Mouse (Mus musculus) MEL (cell line): ENCODE results near the gene Mcf2l. TPM values are rescaled to one million over a fixed set of nuclear protein-coding genes. Genes with fewer than 3 reads are reported as not detected.
A peak's percentile ranks its signal among the peaks of the same experiment; 100 is the strongest.

Experiments
- DNase-seq: peaks from one replicate; pipeline ENCODE4 v3.0.0; 2011; ENCODE audit warnings: low read depth, low spot score
- H3K27ac ChIP-seq: 2 replicates; pipeline ENCODE4 v1.5.1; 2012; ENCODE audit warnings: low read depth, mild to moderate bottlenecking, control low read depth, low read length, moderate library complexity; ENCODE audit not compliant: control insufficient read depth
- H3K27me3 ChIP-seq, 2 experiments: fragments of 150-350 bp in 1 of 2; sonication (generic) in 1 of 2; 2 replicates each; pipeline ENCODE4 v1.6.1; 2012; ENCODE audit warnings: low read length in 2 of 2, mild to moderate bottlenecking in 2 of 2, improper control_type of control experiment in 1 of 2, moderate library complexity in 1 of 2; ENCODE audit not compliant: insufficient read depth in 2 of 2, control insufficient read depth in 1 of 2
- H3K36me3 ChIP-seq, 2 experiments: 2 replicates each; pipeline ENCODE4 v1.6.1; 2012 to 2014; ENCODE audit warnings: low read length in 2 of 2, improper control_type of control experiment in 1 of 2, inconsistent platforms in 1 of 2, mild to moderate bottlenecking in 1 of 2; ENCODE audit not compliant: insufficient read depth in 2 of 2, control insufficient read depth in 1 of 2
- H3K4me1 ChIP-seq, 2 experiments: fragments of 150-350 bp in 1 of 2; sonication (generic) in 1 of 2; 2 replicates each; pipeline ENCODE4 v1.6.1; 2012; ENCODE audit warnings: low read length in 2 of 2, improper control_type of control experiment in 1 of 2, mild to moderate bottlenecking in 1 of 2; ENCODE audit not compliant: insufficient read depth in 2 of 2, control insufficient read depth in 1 of 2
- H3K4me3 ChIP-seq, 2 experiments: fragments of 150-350 bp in 1 of 2; sonication (generic) in 1 of 2; 2 replicates each; pipeline ENCODE4 v1.5.1; 2012; ENCODE audit warnings: low read depth in 2 of 2, low read length in 2 of 2, mild to moderate bottlenecking in 2 of 2, moderate library complexity in 2 of 2, control low read depth in 1 of 2, improper control_type of control experiment in 1 of 2; ENCODE audit not compliant: control insufficient read depth in 1 of 2, insufficient read depth in 1 of 2
- H3K79me2 ChIP-seq: 2 replicates; pipeline ENCODE4 v1.6.1; 2012; ENCODE audit warnings: mild to moderate bottlenecking, low read length, moderate library complexity; ENCODE audit not compliant: control insufficient read depth, poor library complexity, insufficient read depth
- H3K9ac ChIP-seq: 2 replicates; pipeline ENCODE4 v1.6.1; 2012; ENCODE audit warnings: low read depth, mild to moderate bottlenecking, control low read depth, low read length, moderate library complexity; ENCODE audit not compliant: control insufficient read depth, poor library complexity, severe bottlenecking
- H3K9me3 ChIP-seq: fragments of 150-350 bp; sonication (generic); replicated peaks from 2 replicates; pipeline ENCODE4 v1.6.1; 2012; ENCODE audit warnings: mild to moderate bottlenecking, low read length, improper control_type of control experiment, moderate library complexity; ENCODE audit not compliant: insufficient read depth
- CHD1 ChIP-seq: IDR thresholded peaks from 2 replicates; pipeline ENCODE4 v1.6.1; 2012; ENCODE audit warnings: low read depth, mild to moderate bottlenecking, inconsistent platforms, low read length, improper control_type of control experiment
- CTCF ChIP-seq, 3 experiments: IDR thresholded peaks in 2 of 3; conservative IDR thresholded peaks in 1 of 3; 2 replicates each; pipeline ENCODE4 v1.5.1; 2011 to 2012; ENCODE audit warnings: low read length in 3 of 3, low read depth in 2 of 3, mild to moderate bottlenecking in 2 of 3, improper control_type of control experiment in 1 of 3, inconsistent platforms in 1 of 3, mixed read lengths in 1 of 3, moderate library complexity in 1 of 3; ENCODE audit not compliant: control insufficient read depth in 1 of 3, insufficient read depth in 1 of 3, poor library complexity in 1 of 3, severe bottlenecking in 1 of 3
- HCFC1 ChIP-seq: IDR thresholded peaks from 2 replicates; pipeline ENCODE4 v1.6.1; 2012; ENCODE audit warnings: low read depth, mild to moderate bottlenecking, inconsistent platforms, low read length, improper control_type of control experiment, moderate library complexity
- JUND ChIP-seq: IDR thresholded peaks from 2 replicates; pipeline ENCODE4 v1.6.1; 2011; ENCODE audit warnings: low read depth, mild to moderate bottlenecking, improper control_type of control experiment, low read length
- MXI1 ChIP-seq: IDR thresholded peaks from 2 replicates; pipeline ENCODE4 v1.6.1; 2011; ENCODE audit warnings: mild to moderate bottlenecking, low read depth, low read length, improper control_type of control experiment
- NELFE ChIP-seq: IDR thresholded peaks from 2 replicates; pipeline ENCODE4 v1.6.1; 2011; ENCODE audit warnings: low read depth, low read length, improper control_type of control experiment
- NRF1 ChIP-seq: IDR thresholded peaks from 2 replicates; pipeline ENCODE4 v1.6.1; 2014; ENCODE audit warnings: low read depth, mild to moderate bottlenecking, inconsistent platforms, low read length, improper control_type of control experiment, moderate library complexity; ENCODE audit not compliant: poor library complexity, insufficient read depth, severe bottlenecking
- POLR2AphosphoS2 ChIP-seq: IDR thresholded peaks from 2 replicates; pipeline ENCODE4 v1.6.1; 2011; ENCODE audit warnings: low read length, improper control_type of control experiment
- RAD21 ChIP-seq: IDR thresholded peaks from 2 replicates; pipeline ENCODE4 v1.6.1; 2011; ENCODE audit warnings: mild to moderate bottlenecking, low read depth, low read length, improper control_type of control experiment
- RCOR1 ChIP-seq: IDR thresholded peaks from 2 replicates; pipeline ENCODE4 v1.6.1; 2012; ENCODE audit warnings: low read depth, mild to moderate bottlenecking, inconsistent platforms, low read length, improper control_type of control experiment
- TCF12 ChIP-seq: IDR thresholded peaks from 2 replicates; pipeline ENCODE4 v1.6.1; 2014; ENCODE audit warnings: low read depth, mild to moderate bottlenecking, inconsistent platforms, low read length, improper control_type of control experiment, moderate library complexity
- UBTF ChIP-seq: IDR thresholded peaks from 2 replicates; pipeline ENCODE4 v1.6.1; 2012; ENCODE audit warnings: low read depth, mild to moderate bottlenecking, inconsistent platforms, low read length, improper control_type of control experiment, moderate library complexity, borderline replicate concordance; ENCODE audit not compliant: insufficient read depth
- USF1 ChIP-seq: IDR thresholded peaks from 2 replicates; pipeline ENCODE4 v1.6.1; 2014; ENCODE audit warnings: low read depth, mild to moderate bottlenecking, inconsistent platforms, low read length, improper control_type of control experiment, moderate library complexity
- ZNF384 ChIP-seq: IDR thresholded peaks from 2 replicates; pipeline ENCODE4 v1.6.1; 2012; ENCODE audit warnings: low read depth, mild to moderate bottlenecking, inconsistent platforms, low read length, improper control_type of control experiment
- polyA plus RNA-seq, 2 experiments: library from polyadenylated mRNA; stranded (reverse) in 1 of 2; unstranded in 1 of 2; fragments of >175 nt in 1 of 2; fragments of >200 nt in 1 of 2; gene quantifications; 2 replicates each; pipeline versions ENCODE4 v1.2.1 to v1.2.4; 2012; ENCODE audit warnings: low replicate concordance in 2 of 2, low read depth in 1 of 2; ENCODE audit not compliant: insufficient read length in 2 of 2, insufficient read depth in 1 of 2, missing spikeins in 1 of 2
- total RNA-seq: library from RNA; depleted of rRNA; stranded (reverse); fragments of 300-350 nt; gene quantifications from 2 replicates; pipeline ENCODE4 v1.2.3, GENCODE M21; 2012

Gene Mcf2l
- total and polyA plus RNA-seq, 3 experiments, result 1.2 to 3.6 TPM; not detected in 1

- no peaks in the 10 kb centered on the region for H3K79me2 ChIP-seq
- H3K4me1 ChIP-seq, result no peaks in the 10 kb centered on the region
- no peaks in the 10 kb centered on the region for H3K9me3 ChIP-seq
- H3K27me3 ChIP-seq, result no peaks in the 10 kb centered on the region; a peak in 2 of 4 replicates
- H3K36me3 ChIP-seq, result no peaks in the 10 kb centered on the region
- no peak overlapping the region for H3K4me3 ChIP-seq
- DNase-seq, result no peak
- TF ChIP-seq USF1, result peak; percentile 67
- TF ChIP-seq HCFC1, result no peak
- no peak overlapping the region for H3K27ac ChIP-seq
- no peak overlapping the region for H3K9ac ChIP-seq
Measured at GRCm38 (mm10) chr8:13041459-13041858, 167.9 kb downstream of the Mcf2l start.

- no peak overlapping the region for H3K4me3 ChIP-seq
- no peaks in the 10 kb centered on the region for H3K4me1 ChIP-seq
- DNase-seq, result no peak
- no peak overlapping the region for H3K9ac ChIP-seq
- H3K79me2 ChIP-seq, result no peaks in the 10 kb centered on the region
- no peaks in the 10 kb centered on the region for H3K9me3 ChIP-seq
- peaks cover 7 to 19% of the 10 kb centered on the region in 2 experiments for H3K27me3 ChIP-seq
- no peak overlapping the region for H3K27ac ChIP-seq
- TF ChIP-seq CTCF (IDR thresholded peaks at IDR 0.05 in 2 of 3, conservative IDR thresholded peaks at IDR 0.05 in 1 of 3; ENCODE audit: control insufficient read depth in 1 of 3, insufficient read depth in 1 of 3, low read depth in 2 of 3, low read length in 3 of 3, poor library complexity in 1 of 3, severe bottlenecking in 1 of 3), result no peak
- H3K36me3 ChIP-seq, result no peaks in the 10 kb centered on the region
Measured at GRCm38 (mm10) chr8:13047652-13048051, 174.0 kb downstream of the Mcf2l start.

GRCm38 (mm10) chr8:13050550-13050949, 176.9 kb downstream of the Mcf2l start:
- H3K4me3 ChIP-seq, result no peak overlapping the region
- no peak overlapping the region for H3K27ac ChIP-seq
- H3K9me3 ChIP-seq, result no peaks in the 10 kb centered on the region
- H3K27me3 ChIP-seq, result peaks cover 15 to 20% of the 10 kb centered on the region in 2 experiments
- no peaks in the 10 kb centered on the region for H3K4me1 ChIP-seq
- no peak for TF ChIP-seq ZNF384
- no peak for TF ChIP-seq NELFE
- no peak for TF ChIP-seq UBTF
- no peak for TF ChIP-seq CHD1
- TF ChIP-seq NRF1, result no peak
- no peak for TF ChIP-seq MXI1
- TF ChIP-seq POLR2AphosphoS2, result no peak
- no peak for TF ChIP-seq RAD21
- no peak for TF ChIP-seq TCF12
- no peak for TF ChIP-seq JUND
- TF ChIP-seq RCOR1, result no peak
- H3K36me3 ChIP-seq, result no peaks in the 10 kb centered on the region
- no peak for DNase-seq
- no peaks in the 10 kb centered on the region for H3K79me2 ChIP-seq
- H3K9ac ChIP-seq, result no peak overlapping the region
